Mouse (Mus musculus) Muller cell, postnatal 12 days (primary cell): Measurements from ENCODE around the gene Fam169b.

Experiments used
- DNase-seq: peaks from one replicate; pipeline ENCODE4 v3.0.0-alpha.2; 2015; ENCODE audit errors: inconsistent ontology term

The Fam169b gene

GRCm38 (mm10) chr7:68273515-68273914 lies at the start of gene Fam169b:
Fam169b (plus strand) TSS chr7:68273839.
- DNase-seq: no peak

GRCm38 (mm10) chr7:68224006-68224405 lies 49.6 kb upstream of the Fam169b start:
- DNase-seq: no peak

- DNase-seq: no peak
Measured at GRCm38 (mm10) chr7:68225427-68226054, 48.1 kb upstream of the Fam169b start.

- DNase-seq: no peak
Measured at GRCm38 (mm10) chr7:68227021-68227420, 46.6 kb upstream of the Fam169b start.

- no peak for DNase-seq
Measured at GRCm38 (mm10) chr7:68227621-68228020, 46.0 kb upstream of the Fam169b start.

GRCm38 (mm10) chr7:68228491-68228890 lies 45.1 kb upstream of the Fam169b start:
- DNase-seq: no peak

- no peak for DNase-seq
Measured at GRCm38 (mm10) chr7:68230831-68231230, 42.8 kb upstream of the Fam169b start.

GRCm38 (mm10) chr7:68232521-68232920 lies 41.1 kb upstream of the Fam169b start:
- no peak for DNase-seq

- peak; percentile 58 for DNase-seq
Measured at GRCm38 (mm10) chr7:68233619-68234223, 39.9 kb upstream of the Fam169b start.

GRCm38 (mm10) chr7:68236817-68237216 lies 36.8 kb upstream of the Fam169b start:
- DNase-seq: no peak

- DNase-seq: no peak
Measured at GRCm38 (mm10) chr7:68239220-68239827, 34.3 kb upstream of the Fam169b start.

- no peak for DNase-seq
Measured at GRCm38 (mm10) chr7:68241205-68241604, 32.4 kb upstream of the Fam169b start.

GRCm38 (mm10) chr7:68245681-68246080 lies 28.0 kb upstream of the Fam169b start:
- DNase-seq: no peak

GRCm38 (mm10) chr7:68246249-68246648 lies 27.4 kb upstream of the Fam169b start:
- DNase-seq: no peak

- DNase-seq: no peak
Measured at GRCm38 (mm10) chr7:68250411-68250810, 23.2 kb upstream of the Fam169b start.

- DNase-seq: no peak
Measured at GRCm38 (mm10) chr7:68250902-68251301, 22.7 kb upstream of the Fam169b start.

- DNase-seq: no peak
Measured at GRCm38 (mm10) chr7:68257767-68258166, 15.9 kb upstream of the Fam169b start.

- DNase-seq: no peak
Measured at GRCm38 (mm10) chr7:68258326-68259150, 15.1 kb upstream of the Fam169b start.

GRCm38 (mm10) chr7:68259523-68260081 lies 14.0 kb upstream of the Fam169b start:
- no peak for DNase-seq

- DNase-seq: no peak
Measured at GRCm38 (mm10) chr7:68262612-68263200, 10.9 kb upstream of the Fam169b start.

GRCm38 (mm10) chr7:68263346-68264027 lies 10.2 kb upstream of the Fam169b start:
- no peak for DNase-seq
